Mouse (Mus musculus) neural tube, embryonic 11.5 days (tissue): ENCODE measurements at regions not wholly inside any gene's neighbourhood (a gene's known extent, or its start where the extent isn't known, plus 50 kb on each side); places are given as distances from the start of the nearest gene placed in this dataset.
"Not testable (repeated sequence)": the region's sequence is repeated elsewhere in the genome, so short reads cannot be mapped to it uniquely, and the experiment has no call there.

Experiments used
- ATAC-seq: fragments of 200-750 bp; cut with Nextera tagmentation; 2 replicates; pipeline ENCODE4 v1.8.0; 2017; ENCODE audit warnings: moderate number of reproducible peaks, mild to moderate bottlenecking, moderate TSS enrichment, moderate library complexity; ENCODE audit not compliant: insufficient read depth, low FRiP score, low TSS enrichment
- DNase-seq: peaks from one replicate; pipeline ENCODE4 v3.0.0-alpha.2; 2015; ENCODE audit warnings: low spot score
- H3K27ac ChIP-seq: fragments of 300-500 bp; sonication (generic); 2 replicates; pipeline ENCODE4 v1.5.1; 2014; ENCODE audit warnings: low read depth, mild to moderate bottlenecking, low read length
- H3K27me3 ChIP-seq: fragments of 300-500 bp; sonication (generic); 2 replicates; pipeline ENCODE4 v1.6.1; 2014; ENCODE audit warnings: mild to moderate bottlenecking, low read length, mixed read lengths; ENCODE audit not compliant: control insufficient read depth, insufficient read depth
- H3K36me3 ChIP-seq: fragments of 300-500 bp; sonication (generic); 2 replicates; pipeline ENCODE4 v1.6.1; 2014; ENCODE audit warnings: mild to moderate bottlenecking, low read length, moderate library complexity, mixed read lengths; ENCODE audit not compliant: control insufficient read depth, insufficient read depth
- H3K4me1 ChIP-seq: fragments of 300-500 bp; sonication (generic); 2 replicates; pipeline ENCODE4 v1.6.1; 2014; ENCODE audit warnings: low read length, mixed read lengths; ENCODE audit not compliant: control insufficient read depth, insufficient read depth
- H3K4me2 ChIP-seq: fragments of 300-500 bp; sonication (generic); 2 replicates; pipeline ENCODE4 v1.6.1; 2014; ENCODE audit warnings: low read depth, mild to moderate bottlenecking, moderate library complexity
- H3K4me3 ChIP-seq: fragments of 300-500 bp; sonication (generic); 2 replicates; pipeline ENCODE4 v1.5.1; 2014; ENCODE audit warnings: low read depth, low read length
- H3K9ac ChIP-seq: fragments of 300-500 bp; sonication (generic); 2 replicates; pipeline ENCODE4 v1.6.1; 2014; ENCODE audit warnings: mild to moderate bottlenecking, low read length
- H3K9me3 ChIP-seq: fragments of 300-500 bp; sonication (generic); 2 replicates; pipeline ENCODE4 v1.6.1; 2016; ENCODE audit warnings: low read length; ENCODE audit not compliant: control insufficient read depth
- WGBS: fragments of 180-500 bp; shearing (Covaris S2); extraction: QIAGEN DNeasy Blood & Tissue Kit; methylation state at CpG from one replicate; pipeline ENCODE4 v1.1.7; 2014; 5-methylcytosine and 5-hydroxymethylcytosine counted together

DNA sequence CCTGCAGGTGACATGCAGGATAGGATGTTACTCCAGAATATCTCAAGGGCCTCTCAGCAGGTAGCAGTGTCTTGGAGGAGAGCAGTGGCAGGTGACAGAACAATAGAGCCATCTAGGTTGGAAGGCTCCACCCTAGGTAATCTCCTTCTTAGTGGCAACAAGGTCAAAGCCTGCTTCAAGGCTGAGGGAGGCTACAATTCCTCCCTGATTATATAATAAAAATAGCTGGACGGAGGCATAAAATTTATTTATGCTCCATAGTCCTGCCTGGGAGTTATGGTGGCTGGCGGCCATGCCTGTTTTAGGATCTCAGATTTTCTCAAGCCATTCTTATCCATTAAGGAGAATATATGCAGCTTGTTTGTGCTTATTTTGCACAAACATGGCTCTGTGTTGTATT, 695.2 kb downstream of the Nxph1 start:
- ATAC-seq, H3K4me2 ChIP-seq, H3K27ac ChIP-seq, DNase-seq, H3K4me1 ChIP-seq, H3K27me3 ChIP-seq, H3K9ac ChIP-seq, H3K36me3 ChIP-seq, H3K4me3 ChIP-seq, H3K9me3 ChIP-seq: not testable (repeated sequence)
- 96% methylated on average over 2 of the region's 2 CpGs for WGBS

DNA sequence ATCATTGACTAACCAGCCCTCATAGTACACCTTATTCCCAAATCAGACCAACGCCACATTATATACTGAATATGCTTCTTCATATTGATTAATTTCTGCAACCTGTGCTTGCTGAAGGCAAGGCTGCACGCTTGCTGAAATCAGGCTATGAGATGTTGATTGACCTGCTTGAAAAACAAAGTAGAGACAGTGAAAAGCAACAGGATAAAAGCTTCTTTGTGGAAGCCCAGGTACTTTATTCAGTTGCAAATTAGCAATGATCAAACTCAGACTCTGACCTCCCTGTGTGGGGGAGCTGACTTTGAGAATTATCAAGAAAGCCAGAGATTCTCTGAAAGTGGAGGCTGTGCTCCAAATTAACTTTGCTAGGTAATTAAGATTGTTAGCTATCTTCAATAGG, 695.7 kb downstream of the Nxph1 start:
- not testable (repeated sequence) for ATAC-seq
- WGBS: 83% methylated on average over 2 of the region's 2 CpGs

GRCm38 (mm10) chr6:9659672-9660071, 711.4 kb downstream of the Nxph1 start:
- Histone ChIP-seq H3K9ac (no peak overlapping the region), H3K4me1 (no peaks in the 10 kb centered on the region), H3K36me3 (no peaks in the 10 kb centered on the region), H3K27me3 (no peaks in the 10 kb centered on the region), H3K9me3 (no peaks in the 10 kb centered on the region), H3K4me2 (no peak overlapping the region), H3K27ac (no peak overlapping the region), H3K4me3 (no peak overlapping the region)
- no peak for DNase-seq
- WGBS: 83% methylated on average over 7 of the region's 7 CpGs
- ATAC-seq: no peak

More for the DNA sequence above, 695.7 kb downstream of the Nxph1 start:
- not testable (repeated sequence) for H3K27me3 ChIP-seq, DNase-seq, H3K4me3 ChIP-seq, H3K9me3 ChIP-seq, H3K4me1 ChIP-seq, H3K27ac ChIP-seq, H3K9ac ChIP-seq, H3K4me2 ChIP-seq, H3K36me3 ChIP-seq

DNA sequence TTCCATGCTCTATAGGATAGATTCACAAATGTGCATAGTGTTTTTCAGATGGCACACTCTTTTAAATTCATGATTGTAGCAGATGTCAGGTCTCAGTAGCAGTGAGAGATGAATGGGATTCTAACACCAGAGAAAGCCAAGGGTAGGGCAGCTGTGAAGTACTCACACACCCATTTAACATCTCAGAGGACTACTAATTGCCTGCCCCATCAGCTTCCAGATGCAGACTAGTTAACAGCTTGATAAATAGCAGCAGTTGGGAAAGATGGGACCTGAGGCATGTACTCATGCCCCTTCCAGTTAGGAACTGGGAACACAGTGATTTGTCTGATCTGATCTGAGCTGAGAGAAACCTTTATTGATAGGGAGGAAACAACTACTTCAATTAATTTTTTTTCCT, 737.0 kb downstream of the Nxph1 start:
- H3K27ac ChIP-seq: no peak overlapping the region
- H3K36me3 ChIP-seq: no peaks in the 10 kb centered on the region
- H3K9ac ChIP-seq: no peak overlapping the region
- ATAC-seq (no peak), DNase-seq (no peak)
- H3K4me1 ChIP-seq: no peaks in the 10 kb centered on the region
- no peak overlapping the region for H3K4me3 ChIP-seq
- H3K4me2 ChIP-seq: no peak overlapping the region
- no peaks in the 10 kb centered on the region for H3K27me3 ChIP-seq
- H3K9me3 ChIP-seq: no peaks in the 10 kb centered on the region

DNA sequence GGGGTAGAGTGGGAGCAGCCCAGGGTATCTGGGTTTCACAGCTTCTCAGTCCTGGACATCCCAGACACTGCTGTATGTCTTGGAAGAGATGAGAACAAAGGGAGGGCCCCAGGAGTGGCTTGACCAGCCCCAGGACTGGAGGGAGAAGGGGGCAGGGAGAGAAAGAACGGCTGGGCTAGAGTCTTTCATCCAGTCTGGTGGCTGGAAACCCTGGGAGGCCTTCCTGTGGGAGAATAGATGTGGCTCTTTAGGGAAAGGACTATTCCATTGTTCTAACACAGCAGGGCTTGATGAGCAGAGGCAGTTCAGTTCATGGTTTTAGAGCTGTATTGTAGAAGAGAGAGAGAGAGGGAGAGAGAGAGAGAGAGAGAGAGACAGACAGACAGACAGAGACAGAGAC, 745.5 kb downstream of the Nxph1 start:
- Histone ChIP-seq H3K4me1 (no peaks in the 10 kb centered on the region), H3K4me3 (no peak overlapping the region), H3K4me2 (no peak overlapping the region), H3K27ac (no peak overlapping the region), H3K27me3 (no peaks in the 10 kb centered on the region), H3K9me3 (no peaks in the 10 kb centered on the region), H3K9ac (no peak overlapping the region), H3K36me3 (no peaks in the 10 kb centered on the region)
- ATAC-seq (no peak), DNase-seq (no peak)
- WGBS: 21% methylated on average over 1 of the region's 1 CpGs

DNA sequence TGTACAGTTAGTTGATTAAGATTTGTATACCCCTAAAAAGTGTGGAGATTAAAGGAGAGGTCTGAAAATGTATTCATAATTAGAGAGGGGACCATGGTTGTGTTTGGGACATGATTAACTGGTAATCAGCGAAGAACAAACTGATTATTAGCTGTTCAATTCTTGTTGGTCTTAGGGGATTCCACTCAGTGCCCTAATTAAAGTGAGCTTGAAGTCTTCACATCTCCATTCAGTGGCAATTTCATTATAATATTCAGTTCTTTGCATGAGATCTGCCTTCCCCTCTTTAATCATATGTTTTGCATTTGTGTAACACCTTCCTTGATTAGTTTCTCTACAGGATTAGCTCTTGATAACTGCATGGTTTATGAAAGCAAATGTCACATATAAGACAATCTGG, 749.5 kb downstream of the Nxph1 start:
- Histone ChIP-seq H3K9me3 (no peaks in the 10 kb centered on the region), H3K4me3 (no peak overlapping the region), H3K36me3 (no peaks in the 10 kb centered on the region), H3K4me1 (no peaks in the 10 kb centered on the region), H3K27me3 (no peaks in the 10 kb centered on the region), H3K9ac (no peak overlapping the region), H3K4me2 (no peak overlapping the region), H3K27ac (no peak overlapping the region)
- DNase-seq (no peak), ATAC-seq (no peak)
- WGBS: 81% methylated on average over 1 of the region's 1 CpGs

GRCm38 (mm10) chr6:9698193-9698592, 750.0 kb downstream of the Nxph1 start:
- Histone ChIP-seq H3K36me3 (no peaks in the 10 kb centered on the region), H3K27me3 (no peaks in the 10 kb centered on the region), H3K9ac (no peak overlapping the region), H3K4me3 (no peak overlapping the region), H3K4me2 (no peak overlapping the region), H3K9me3 (no peaks in the 10 kb centered on the region), H3K27ac (no peak overlapping the region), H3K4me1 (no peaks in the 10 kb centered on the region)
- 79% methylated on average over 1 of the region's 1 CpGs for WGBS
- ATAC-seq (no peak), DNase-seq (no peak)
